Mouse (Mus musculus) myocyte (in vitro differentiated cells): Measurements from ENCODE around the gene Igf2bp3.

Experiments used
- CEBPB ChIP-seq: IDR thresholded peaks from 2 replicates; pipeline ENCODE4 v1.6.1; 2011; ENCODE audit warnings: mild to moderate bottlenecking, moderate library complexity; ENCODE audit not compliant: poor library complexity, insufficient read depth, severe bottlenecking
- E2F4 ChIP-seq: IDR thresholded peaks from one replicate; pipeline ENCODE4 v1.6.1; 2011; ENCODE audit warnings: mild to moderate bottlenecking, control low read depth, moderate library complexity; ENCODE audit not compliant: insufficient read depth
- MAX ChIP-seq: IDR thresholded peaks from one replicate; pipeline ENCODE4 v1.6.1; 2011; ENCODE audit warnings: low read depth, mild to moderate bottlenecking, control low read depth
- MYOD1 ChIP-seq, 3 experiments: IDR thresholded peaks; one replicate each; pipeline ENCODE4 v1.6.1; 2011; ENCODE audit warnings: control low read depth in 2 of 3, low read depth in 2 of 3, mild to moderate bottlenecking in 2 of 3, moderate library complexity in 1 of 3; ENCODE audit not compliant: insufficient read length in 2 of 3, control insufficient read depth in 1 of 3
- MYOG ChIP-seq, 3 experiments: IDR thresholded peaks; one replicate each; pipeline ENCODE4 v1.6.1; 2011; ENCODE audit warnings: control low read depth in 2 of 3, low read depth in 2 of 3, mild to moderate bottlenecking in 2 of 3; ENCODE audit not compliant: insufficient read length in 2 of 3, control insufficient read depth in 1 of 3, insufficient read depth in 1 of 3
- POLR2A ChIP-seq: IDR thresholded peaks from one replicate; pipeline ENCODE4 v1.6.1; 2011; ENCODE audit warnings: low read depth, mild to moderate bottlenecking, control low read depth, moderate library complexity; ENCODE audit not compliant: insufficient read length
- POLR2AphosphoS2 ChIP-seq: IDR thresholded peaks from one replicate; pipeline ENCODE4 v1.6.1; 2011; ENCODE audit warnings: low read depth, control low read depth; ENCODE audit not compliant: insufficient read length
- REST ChIP-seq: IDR thresholded peaks from one replicate; pipeline ENCODE4 v1.6.1; 2011; ENCODE audit warnings: mild to moderate bottlenecking, control low read depth, moderate library complexity; ENCODE audit not compliant: insufficient read depth, insufficient read length
- SRF ChIP-seq: IDR thresholded peaks from one replicate; pipeline ENCODE4 v1.6.1; 2011; ENCODE audit warnings: low read depth; ENCODE audit not compliant: control insufficient read depth, insufficient read length
- TCF12 ChIP-seq: IDR thresholded peaks from one replicate; pipeline ENCODE4 v1.6.1; 2011; ENCODE audit warnings: mild to moderate bottlenecking, control low read depth; ENCODE audit not compliant: poor library complexity, insufficient read depth, severe bottlenecking
- TCF3 ChIP-seq: IDR thresholded peaks from one replicate; pipeline ENCODE4 v1.6.1; 2011; ENCODE audit warnings: low read depth, control low read depth; ENCODE audit not compliant: insufficient read length
- USF1 ChIP-seq: IDR thresholded peaks from one replicate; pipeline ENCODE4 v1.6.1; 2011; ENCODE audit warnings: low read depth, mild to moderate bottlenecking, control low read depth, moderate library complexity

- no peak for TF ChIP-seq E2F4
- TF ChIP-seq MYOD1 (IDR thresholded peaks at IDR 0.05; ENCODE audit: control insufficient read depth in 1 of 3, insufficient read length in 2 of 3, low read depth in 2 of 3), result no peak
- no peak for TF ChIP-seq POLR2A
- TF ChIP-seq USF1, result no peak
- no peak for TF ChIP-seq TCF12
- no peak for TF ChIP-seq POLR2AphosphoS2
- TF ChIP-seq MAX, result no peak
- TF ChIP-seq TCF3, result no peak
- TF ChIP-seq REST, result no peak
- no peak for TF ChIP-seq CEBPB
- no peak for TF ChIP-seq MYOG (IDR thresholded peaks at IDR 0.05; ENCODE audit: control insufficient read depth in 1 of 3, insufficient read depth in 1 of 3, insufficient read length in 2 of 3, low read depth in 2 of 3)
- no peak for TF ChIP-seq SRF
These were observed 66.4 kb downstream of the Igf2bp3 start for GRCm38 (mm10) chr6:49148368-49148767.
